22 mouse cellular contexts compared by ENCODE assay signal in the genomic region with DNA sequence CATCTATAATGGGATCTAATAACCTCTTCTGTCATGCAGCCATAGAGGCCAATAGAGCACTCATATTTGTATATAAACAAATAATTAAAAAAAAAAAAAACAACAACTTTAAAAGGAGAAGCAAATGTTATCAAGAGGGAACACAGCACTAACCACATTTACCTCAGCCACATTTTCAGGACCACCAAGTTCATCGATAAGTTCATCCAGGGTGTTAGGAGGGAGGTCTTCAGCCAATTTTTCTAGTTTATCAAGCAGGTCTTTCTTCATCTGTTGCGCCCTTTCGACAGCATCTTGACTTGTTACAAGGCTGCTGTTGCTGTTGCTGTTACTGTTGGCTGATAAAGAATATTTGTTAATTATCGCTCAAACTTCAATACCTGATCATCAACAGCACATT. TPM values are rescaled to one million over a fixed set of nuclear protein-coding genes. Genes with fewer than 3 reads are reported as not detected.
DNase-seq lines count a peak whose midpoint lies in the region; ATAC-seq and TF ChIP-seq lines count a peak whose summit lies in the region.
"Had no signal": no experiment of that assay in that cellular context is flagged by ENCODE, and none has a peak within 500 bp of the region (broad histone marks: within the 10 kb centered on the region; RNA-seq: fewer than 3 reads in every experiment).

No protein-coding gene starts in this region.

- H3K4me1 ChIP-seq in MEL (ENCODE audit: control insufficient read depth in 1 of 2, insufficient read depth in 2 of 2, low read length in 2 of 2), result peaks cover 3 to 4% of the 10 kb centered on the region in 2 experiments; a peak in 2 of 4 replicates

- DNase-seq in MEL (ENCODE audit: low read depth, low spot score), result peak; percentile 48
- peak; percentile 18 for DNase-seq in MEL-GATA-1-ER (ENCODE audit: extremely low read depth, low read depth)
- DNase-seq in lung, postnatal 36 days, result no peak
- DNase-seq: adrenal gland, adult 2 months; adrenal gland, adult 8-10 months; adrenal gland, postnatal 10 days; adrenal gland, postnatal 14 days; adrenal gland, postnatal 25 days; adrenal gland, postnatal 36 days; B cell, adult 2 months; cerebellum, adult 11 months; cerebellum, adult 11-12 months; cerebellum, adult 18-20 months; cerebellum, adult 2 months; cerebellum, adult 8-10 months; cerebellum, adult 9-10 months had no signal

- no peak overlapping the region for H3K9ac ChIP-seq in MEL (ENCODE audit: control insufficient read depth, low read depth, low read length, poor library complexity, severe bottlenecking)

- no peak overlapping the region for H3K27ac ChIP-seq in MEL (ENCODE audit: control insufficient read depth, low read depth, low read length)

- no peak for TF ChIP-seq CTCF in MEL (IDR thresholded peaks at IDR 0.05 in 2 of 3, conservative IDR thresholded peaks at IDR 0.05 in 1 of 3; ENCODE audit: control insufficient read depth in 1 of 3, insufficient read depth in 1 of 3, low read depth in 2 of 3, low read length in 3 of 3, poor library complexity in 1 of 3, severe bottlenecking in 1 of 3)

- H3K27me3 ChIP-seq in MEL (ENCODE audit: control insufficient read depth in 1 of 2, insufficient read depth in 2 of 2, low read length in 2 of 2), result no peaks in the 10 kb centered on the region
- H3K27me3 ChIP-seq: CH12.LX, Patski had no signal

- TF ChIP-seq RAD21 in MEL (IDR thresholded peaks at IDR 0.05; ENCODE audit: low read depth, low read length), result no peak

- no peak for ATAC-seq in cerebellum, adult (ENCODE audit: insufficient number of reproducible peaks, low FRiP score, low TSS enrichment)
- ATAC-seq: activated CD4-positive, CD25-positive, alpha-beta regulatory T cell, adult 4 months; CD4-positive, CD25-positive, alpha-beta regulatory T cell, adult 4 months; Patski had no signal

- no peak for TF ChIP-seq POLR2A in MEL (IDR thresholded peaks at IDR 0.05; ENCODE audit: control insufficient read depth in 1 of 2, insufficient read depth in 1 of 2, low read depth in 1 of 2, low read length in 2 of 2, poor library complexity in 1 of 2)

- peak; percentile 32 to 58; a peak in 3 of 4 replicates for TF ChIP-seq EP300 in MEL (IDR thresholded peaks at IDR 0.05; ENCODE audit: low read depth in 1 of 2, low read length in 2 of 2)

- no peaks in the 10 kb centered on the region for H3K79me2 ChIP-seq in MEL (ENCODE audit: control insufficient read depth, insufficient read depth, low read length, poor library complexity)

- H3K4me3 ChIP-seq in MEL (ENCODE audit: control insufficient read depth in 1 of 2, insufficient read depth in 1 of 2, low read depth in 2 of 2, low read length in 2 of 2), result no peak overlapping the region

- peaks cover 10 to 50% of the 10 kb centered on the region in 2 experiments for H3K36me3 ChIP-seq in MEL (ENCODE audit: control insufficient read depth in 1 of 2, insufficient read depth in 2 of 2, low read length in 2 of 2)

- no peaks in the 10 kb centered on the region for H3K9me3 ChIP-seq in MEL (replicated peaks; ENCODE audit: insufficient read depth, low read length)
- H3K9me3 ChIP-seq: G1E had no signal

TF ChIP-seq in MEL, 35 proteins besides CTCF, POLR2A, EP300 and RAD21:
- TF ChIP-seq USF2 (IDR thresholded peaks at IDR 0.05; ENCODE audit: borderline replicate concordance in 1 of 2, insufficient read depth in 1 of 2, low read depth in 1 of 2, low read length in 2 of 2) (no peak), TAL1 (IDR thresholded peaks at IDR 0.05; ENCODE audit: low read length) (peak; percentile 31; the same call in 1 of the 2 replicates), KAT2A (conservative IDR thresholded peaks at IDR 0.05; ENCODE audit: low read depth, low read length) (no peak), ZNF384 (IDR thresholded peaks at IDR 0.05; ENCODE audit: low read depth, low read length) (peak; percentile 80), BHLHE40 (IDR thresholded peaks at IDR 0.05; ENCODE audit: borderline replicate concordance, low read depth, low read length) (no peak), USF1 (IDR thresholded peaks at IDR 0.05; ENCODE audit: low read depth, low read length) (no peak), GATA1 (IDR thresholded peaks at IDR 0.05; ENCODE audit: low read depth, low read length) (peak; percentile 26; the same call in 1 of the 2 replicates), MAFK (IDR thresholded peaks at IDR 0.05; ENCODE audit: borderline replicate concordance, low read depth, low read length) (no peak), MEF2A (IDR thresholded peaks at IDR 0.05; ENCODE audit: extremely low read depth, insufficient replicate concordance, low read depth, low read length, poor library complexity, severe bottlenecking) (no peak), MYC (IDR thresholded peaks at IDR 0.05; ENCODE audit: low read depth, low read length) (no peak), TCF12 (IDR thresholded peaks at IDR 0.05; ENCODE audit: low read depth, low read length) (peak; percentile 42; the same call in 1 of the 2 replicates), TBP (IDR thresholded peaks at IDR 0.05; ENCODE audit: low read depth, low read length) (no peak), SMC3 (IDR thresholded peaks at IDR 0.05; ENCODE audit: low read depth, low read length) (no peak), GABPA (IDR thresholded peaks at IDR 0.05; ENCODE audit: low read depth, low read length) (no peak), MAZ (IDR thresholded peaks at IDR 0.05; ENCODE audit: low read depth, low read length) (no peak), MYB (IDR thresholded peaks at IDR 0.05; ENCODE audit: low read depth, low read length) (no peak), ZMIZ1 (IDR thresholded peaks at IDR 0.05; ENCODE audit: low read depth, low read length) (no peak), MAX (IDR thresholded peaks at IDR 0.05; ENCODE audit: low read length) (no peak), SIN3A (IDR thresholded peaks at IDR 0.05; ENCODE audit: low read length) (no peak; the same call in 1 of the 2 replicates), ZC3H11A (IDR thresholded peaks at IDR 0.05; ENCODE audit: low read depth, low read length) (no peak), ELF1 (IDR thresholded peaks at IDR 0.05; ENCODE audit: low read depth, low read length) (no peak), UBTF (IDR thresholded peaks at IDR 0.05; ENCODE audit: borderline replicate concordance, insufficient read depth, low read depth, low read length) (no peak), HCFC1 (IDR thresholded peaks at IDR 0.05; ENCODE audit: low read depth, low read length) (no peak), NELFE (IDR thresholded peaks at IDR 0.05; ENCODE audit: low read depth, low read length) (no peak), MXI1 (IDR thresholded peaks at IDR 0.05; ENCODE audit: low read depth, low read length) (no peak), RCOR1 (IDR thresholded peaks at IDR 0.05; ENCODE audit: low read depth, low read length) (no peak), CHD1 (IDR thresholded peaks at IDR 0.05; ENCODE audit: low read depth, low read length) (no peak), CHD2 (IDR thresholded peaks at IDR 0.05; ENCODE audit: low read length) (no peak)
TF ChIP-seq in MEL: peak in this region for 4.

RNA-seq across cellular contexts. Expression of gene Cdk2ap1, which starts 29.5 kb away (rescaled TPM):
- 110 and 118 TPM in 2 replicates for total RNA-seq in MEL (2012; rRNA removed)
- polyA plus RNA-seq in MEL (2012; ENCODE audit: insufficient read depth in 1 of 2, insufficient read length in 2 of 2, low read depth in 1 of 2, low replicate concordance in 2 of 2, missing spikeins in 1 of 2), result 100 to 1,000 TPM in 1 of 2 experiments, not detected in 1; 430 TPM

RNA-seq across cellular contexts. Expression of gene Sbno1, which starts 33.4 kb away (rescaled TPM):
- total RNA-seq in MEL (2012; rRNA removed), result 38.8 and 39.3 TPM in 2 replicates
- 100 to 1,000 TPM in 1 of 2 experiments, 10 to 100 TPM in 1; 32.4 to 500 TPM for polyA plus RNA-seq in MEL (2012; ENCODE audit: insufficient read depth in 1 of 2, insufficient read length in 2 of 2, low read depth in 1 of 2, low replicate concordance in 2 of 2, missing spikeins in 1 of 2)

RNA-seq across cellular contexts. Expression of gene Kmt5a, which starts 47.3 kb away (rescaled TPM):
- total RNA-seq in MEL (2012; rRNA removed), result 104 and 110 TPM in 2 replicates
- polyA plus RNA-seq in MEL (2012; ENCODE audit: insufficient read depth in 1 of 2, insufficient read length in 2 of 2, low read depth in 1 of 2, low replicate concordance in 2 of 2, missing spikeins in 1 of 2), result 100 to 1,000 TPM in 1 of 2 experiments, 10 to 100 TPM in 1; 88.6 to 243 TPM
